Mouse (Mus musculus): ENCODE results near the gene Palm.

- no peak for TF ChIP-seq CTCF (IDR thresholded peaks at IDR 0.05; ENCODE audit: low read depth, low read length)
- TF ChIP-seq POLR2A (IDR thresholded peaks at IDR 0.05; ENCODE audit: borderline replicate concordance, low read depth, low read length): no peak
Measured at GRCm38 (mm10) chr10:79802331-79802971, 9.1 kb downstream of the Palm start.
